Mouse (Mus musculus) lung, postnatal 0 days (tissue): Measurements from ENCODE around the gene Lrif1. TPM values are rescaled to one million over a fixed set of nuclear protein-coding genes. Genes with fewer than 3 reads are reported as not detected.

Source experiments
- ATAC-seq: fragments of 200-750 bp; cut with Nextera tagmentation; 2 replicates; pipeline ENCODE4 v1.8.0; 2017; ENCODE audit warnings: moderate library complexity
- DNase-seq: peaks from one replicate; pipeline ENCODE4 v3.0.0-alpha.2; 2016; ENCODE audit warnings: low spot score
- H3K27ac ChIP-seq: fragments of 300-500 bp; sonication (generic); 2 replicates; pipeline ENCODE4 v1.5.1; 2014; ENCODE audit warnings: antibody characterized with exemption, mild to moderate bottlenecking, low read length, mixed read lengths
- H3K27me3 ChIP-seq: fragments of 300-500 bp; sonication (generic); replicated peaks from 2 replicates; pipeline ENCODE4 v1.6.1; 2014; ENCODE audit warnings: low read length, mixed read lengths; ENCODE audit not compliant: insufficient read depth
- H3K36me3 ChIP-seq: fragments of 300-500 bp; sonication (generic); 2 replicates; pipeline ENCODE4 v1.6.1; 2014; ENCODE audit warnings: low read length, mixed read lengths; ENCODE audit not compliant: insufficient read depth
- H3K4me1 ChIP-seq: fragments of 300-500 bp; sonication (generic); 2 replicates; pipeline ENCODE4 v1.6.1; 2014; ENCODE audit warnings: antibody characterized with exemption, low read depth, low read length, mixed read lengths; ENCODE audit not compliant: insufficient read depth
- H3K4me2 ChIP-seq: fragments of 300-500 bp; sonication (generic); replicated peaks from 2 replicates; pipeline ENCODE4 v1.6.1; 2014; ENCODE audit warnings: low read depth, mild to moderate bottlenecking, low read length, moderate library complexity, mixed read lengths
- H3K4me3 ChIP-seq: fragments of 300-500 bp; sonication (generic); 2 replicates; pipeline ENCODE4 v1.5.1; 2014; ENCODE audit warnings: low read depth, low read length
- H3K9ac ChIP-seq: fragments of 300-500 bp; sonication (generic); replicated peaks from 2 replicates; pipeline ENCODE4 v1.6.1; 2014; ENCODE audit warnings: low read depth, mild to moderate bottlenecking
- H3K9me3 ChIP-seq: fragments of 300-500 bp; sonication (generic); 2 replicates; pipeline ENCODE4 v1.6.1; 2016; ENCODE audit warnings: low read length, mixed read lengths
- CTCF ChIP-seq: IDR thresholded peaks from 2 replicates; pipeline ENCODE4 v1.5.1; 2016; ENCODE audit warnings: antibody characterized with exemption, mild to moderate bottlenecking
- EP300 ChIP-seq: IDR thresholded peaks from 2 replicates; pipeline ENCODE4 v1.6.1; 2016; ENCODE audit warnings: antibody characterized with exemption, mild to moderate bottlenecking, control low read depth
- WGBS: fragments of 180-500 bp; shearing (Covaris S2); extraction: QIAGEN DNeasy Blood & Tissue Kit; methylation state at CpG from one replicate; pipeline ENCODE4 v1.1.7; 2014; 5-methylcytosine and 5-hydroxymethylcytosine counted together
- polyA plus RNA-seq: library from polyadenylated mRNA; unstranded; fragments of >200 nt; fragmentation: Nextera tagmentation; extraction: Ambion mirVana; gene quantifications from 2 replicates; pipeline ENCODE4 v1.2.1, GENCODE M21; 2015

Gene Lrif1
- polyA plus RNA-seq, 1 experiment from 2014 or later, result 20.6 TPM

DNA sequence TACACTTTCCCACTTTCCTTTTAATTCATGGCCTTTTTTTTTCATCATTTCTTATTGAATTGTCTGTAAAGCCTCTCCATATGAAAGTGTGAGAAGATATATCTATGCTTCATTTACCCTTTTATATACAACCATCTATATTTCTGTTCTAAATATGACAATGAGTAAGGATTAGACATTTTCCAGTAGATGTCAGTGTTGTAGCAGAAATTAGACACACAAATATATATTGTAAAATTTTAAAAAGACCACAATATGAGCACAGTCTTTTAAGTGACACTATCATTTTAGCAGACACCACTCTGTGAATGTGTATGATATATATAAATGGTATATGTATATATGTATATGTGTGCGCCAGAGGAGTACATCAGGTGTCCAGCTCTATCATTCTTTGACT is 87.0 kb downstream of the Lrif1 start:
- Histone ChIP-seq H3K27ac (no peak overlapping the region), H3K36me3 (no peaks in the 10 kb centered on the region), H3K4me3 (no peak overlapping the region), H3K4me2 (no peak overlapping the region), H3K4me1 (no peaks in the 10 kb centered on the region), H3K9me3 (no peaks in the 10 kb centered on the region), H3K27me3 (no peaks in the 10 kb centered on the region), H3K9ac (no peak overlapping the region)
- no peak for DNase-seq
- WGBS, result 84% methylated on average over 1 of the region's 1 CpGs
- ATAC-seq, result no peak
- TF ChIP-seq EP300 (no peak), CTCF (no peak)

DNA sequence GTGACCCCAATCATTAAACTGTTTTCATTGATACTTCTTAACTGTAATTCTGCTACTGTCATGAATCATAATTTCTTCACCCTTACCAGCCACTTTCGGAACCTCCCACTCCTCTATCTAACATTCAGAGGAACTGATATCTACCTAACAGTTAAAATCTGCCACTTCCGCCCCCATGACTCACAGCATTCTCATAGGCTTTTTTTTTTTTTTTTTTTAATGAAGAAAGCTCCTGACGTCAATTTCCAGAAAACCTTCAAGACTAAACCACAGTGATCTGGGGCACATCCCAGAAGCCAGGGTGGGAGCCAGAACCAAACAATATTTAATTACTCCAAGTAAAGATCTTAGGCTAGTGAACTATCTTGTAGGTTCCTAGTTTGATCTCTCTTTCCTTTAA is 100.3 kb downstream of the Lrif1 start:
- Histone ChIP-seq H3K4me1 (no peaks in the 10 kb centered on the region), H3K9ac (no peak overlapping the region), H3K4me2 (no peak overlapping the region), H3K36me3 (no peaks in the 10 kb centered on the region), H3K4me3 (no peak overlapping the region), H3K9me3 (no peaks in the 10 kb centered on the region), H3K27me3 (no peaks in the 10 kb centered on the region), H3K27ac (no peak overlapping the region)
- DNase-seq, result no peak
- 70% methylated on average over 3 of the region's 3 CpGs for WGBS
- no peak for ATAC-seq
- TF ChIP-seq EP300 (no peak), CTCF (no peak)

Other genes starting within 250 kb of the Lrif1 start
- gene Dennd2d, start 202.6 kb upstream of the Lrif1 start, polyA plus RNA-seq, result 19.6 and 20.8 TPM in 2 replicates
- gene Dram2, start 137.2 kb upstream of the Lrif1 start, polyA plus RNA-seq, result 155 and 168 TPM in 2 replicates
- gene Cept1, start 137.2 kb upstream of the Lrif1 start, polyA plus RNA-seq, result 74.1 and 80.4 TPM in 2 replicates
- gene Cd53, start 105.2 kb downstream of the Lrif1 start, polyA plus RNA-seq, result 30.9 and 31.2 TPM in 2 replicates
- not detected in 2 replicates for gene Olfr266, start 141.3 kb downstream of the Lrif1 start, polyA plus RNA-seq